Mouse (Mus musculus) C2C12 (cell line): Measurements from ENCODE around the gene Uckl1.

Experiments
- CEBPB ChIP-seq: IDR thresholded peaks from one replicate; pipeline ENCODE4 v1.6.1; 2011; ENCODE audit warnings: low read depth, mild to moderate bottlenecking, control low read depth, moderate library complexity
- CTCF ChIP-seq: IDR thresholded peaks from one replicate; pipeline ENCODE4 v1.5.1; 2011; ENCODE audit not compliant: control insufficient read depth, insufficient read depth, insufficient read length
- MAX ChIP-seq: IDR thresholded peaks from one replicate; pipeline ENCODE4 v1.6.1; 2011; ENCODE audit warnings: mild to moderate bottlenecking, control low read depth
- MYOD1 ChIP-seq: IDR thresholded peaks from one replicate; pipeline ENCODE4 v1.6.1; 2011; ENCODE audit warnings: low read depth; ENCODE audit not compliant: control insufficient read depth, insufficient read length
- MYOG ChIP-seq: IDR thresholded peaks from one replicate; pipeline ENCODE4 v1.6.1; 2011; ENCODE audit not compliant: control insufficient read depth, insufficient read length; ENCODE audit errors: extremely low read depth
- USF1 ChIP-seq: IDR thresholded peaks from one replicate; pipeline ENCODE4 v1.6.1; 2011; ENCODE audit warnings: low read depth, mild to moderate bottlenecking, control low read depth, moderate library complexity

- no peak for TF ChIP-seq CTCF
- no peak for TF ChIP-seq MYOD1
- no peak for TF ChIP-seq USF1
- no peak for TF ChIP-seq MAX
- no peak for TF ChIP-seq CEBPB
- no peak for TF ChIP-seq MYOG
These were observed 38.7 kb upstream of the Uckl1 start for GRCm38 (mm10) chr2:181623401-181623800.
